Mouse (Mus musculus) lung, postnatal 0 days (tissue): ENCODE measurements around the gene Csrnp3. TPM values are rescaled to one million over a fixed set of nuclear protein-coding genes. Genes with fewer than 3 reads are reported as not detected.
"Not testable (repeated sequence)": the region's sequence is repeated elsewhere in the genome, so short reads cannot be mapped to it uniquely, and the experiment has no call there.

Source experiments
- ATAC-seq: fragments of 200-750 bp; cut with Nextera tagmentation; 2 replicates; pipeline ENCODE4 v1.8.0; 2017; ENCODE audit warnings: moderate library complexity
- DNase-seq: peaks from one replicate; pipeline ENCODE4 v3.0.0-alpha.2; 2016; ENCODE audit warnings: low spot score
- H3K27ac ChIP-seq: fragments of 300-500 bp; sonication (generic); 2 replicates; pipeline ENCODE4 v1.5.1; 2014; ENCODE audit warnings: antibody characterized with exemption, mild to moderate bottlenecking, low read length, mixed read lengths
- H3K27me3 ChIP-seq: fragments of 300-500 bp; sonication (generic); replicated peaks from 2 replicates; pipeline ENCODE4 v1.6.1; 2014; ENCODE audit warnings: low read length, mixed read lengths; ENCODE audit not compliant: insufficient read depth
- H3K36me3 ChIP-seq: fragments of 300-500 bp; sonication (generic); 2 replicates; pipeline ENCODE4 v1.6.1; 2014; ENCODE audit warnings: low read length, mixed read lengths; ENCODE audit not compliant: insufficient read depth
- H3K4me1 ChIP-seq: fragments of 300-500 bp; sonication (generic); 2 replicates; pipeline ENCODE4 v1.6.1; 2014; ENCODE audit warnings: antibody characterized with exemption, low read depth, low read length, mixed read lengths; ENCODE audit not compliant: insufficient read depth
- H3K4me2 ChIP-seq: fragments of 300-500 bp; sonication (generic); replicated peaks from 2 replicates; pipeline ENCODE4 v1.6.1; 2014; ENCODE audit warnings: low read depth, mild to moderate bottlenecking, low read length, moderate library complexity, mixed read lengths
- H3K4me3 ChIP-seq: fragments of 300-500 bp; sonication (generic); 2 replicates; pipeline ENCODE4 v1.5.1; 2014; ENCODE audit warnings: low read depth, low read length
- H3K9ac ChIP-seq: fragments of 300-500 bp; sonication (generic); replicated peaks from 2 replicates; pipeline ENCODE4 v1.6.1; 2014; ENCODE audit warnings: low read depth, mild to moderate bottlenecking
- H3K9me3 ChIP-seq: fragments of 300-500 bp; sonication (generic); 2 replicates; pipeline ENCODE4 v1.6.1; 2016; ENCODE audit warnings: low read length, mixed read lengths
- CTCF ChIP-seq: IDR thresholded peaks from 2 replicates; pipeline ENCODE4 v1.5.1; 2016; ENCODE audit warnings: antibody characterized with exemption, mild to moderate bottlenecking
- EP300 ChIP-seq: IDR thresholded peaks from 2 replicates; pipeline ENCODE4 v1.6.1; 2016; ENCODE audit warnings: antibody characterized with exemption, mild to moderate bottlenecking, control low read depth
- WGBS: fragments of 180-500 bp; shearing (Covaris S2); extraction: QIAGEN DNeasy Blood & Tissue Kit; methylation state at CpG from one replicate; pipeline ENCODE4 v1.1.7; 2014; 5-methylcytosine and 5-hydroxymethylcytosine counted together
- polyA plus RNA-seq: library from polyadenylated mRNA; unstranded; fragments of >200 nt; fragmentation: Nextera tagmentation; extraction: Ambion mirVana; gene quantifications from 2 replicates; pipeline ENCODE4 v1.2.1, GENCODE M21; 2015

The Csrnp3 gene
- polyA plus RNA-seq, 1 experiment from 2014 or later: 0.06 TPM

- Histone ChIP-seq H3K36me3 (no peaks in the 10 kb centered on the region), H3K27ac (no peak overlapping the region), H3K4me1 (no peaks in the 10 kb centered on the region), H3K4me2 (peak overlapping the region; percentile 38), H3K9ac (no peak overlapping the region), H3K27me3 (no peaks in the 10 kb centered on the region), H3K4me3 (peak overlapping the region; percentile 8), H3K9me3 (no peaks in the 10 kb centered on the region)
- WGBS: 3% methylated on average over 22 of the region's 22 CpGs
- DNase-seq (no peak), ATAC-seq (no peak)
- TF ChIP-seq CTCF (no peak), EP300 (no peak)
Measured at GRCm38 (mm10) chr2:65846000-65846755, 611 bp downstream of the Csrnp3 start.

- WGBS: 45% methylated on average over 7 of the region's 7 CpGs
Measured at GRCm38 (mm10) chr2:65847463-65848110, 2.0 kb downstream of the Csrnp3 start.

GRCm38 (mm10) chr2:65848706-65849105, 3.1 kb downstream of the Csrnp3 start:
- TF ChIP-seq EP300: no peak
- no peak for TF ChIP-seq CTCF
- Histone ChIP-seq H3K9ac (no peak overlapping the region), H3K27me3 (no peaks in the 10 kb centered on the region), H3K27ac (no peak overlapping the region), H3K4me3 (no peak overlapping the region), H3K4me2 (no peak overlapping the region), H3K4me1 (no peaks in the 10 kb centered on the region), H3K9me3 (no peaks in the 10 kb centered on the region), H3K36me3 (no peaks in the 10 kb centered on the region)
- DNase-seq (no peak), ATAC-seq (no peak)
- WGBS: 62% methylated on average over 8 of the region's 8 CpGs

More at GRCm38 (mm10) chr2:65847463-65848110, 2.0 kb downstream of the Csrnp3 start:
- Histone ChIP-seq H3K9ac (no peak overlapping the region), H3K27me3 (no peaks in the 10 kb centered on the region), H3K4me1 (no peaks in the 10 kb centered on the region), H3K4me2 (no peak overlapping the region), H3K9me3 (no peaks in the 10 kb centered on the region), H3K27ac (no peak overlapping the region), H3K36me3 (no peaks in the 10 kb centered on the region), H3K4me3 (no peak overlapping the region)
- TF ChIP-seq CTCF (no peak), EP300 (no peak)
- ATAC-seq: no peak
- DNase-seq: no peak

- not testable (repeated sequence) for H3K27me3 ChIP-seq, DNase-seq, H3K4me2 ChIP-seq, H3K9ac ChIP-seq, ATAC-seq, H3K9me3 ChIP-seq, H3K4me1 ChIP-seq, H3K36me3 ChIP-seq, H3K27ac ChIP-seq, H3K4me3 ChIP-seq
- WGBS: 76% methylated on average over 3 of the region's 3 CpGs
Measured at GRCm38 (mm10) chr2:65850282-65850681, 4.7 kb downstream of the Csrnp3 start.

GRCm38 (mm10) chr2:65856791-65857190, 11.2 kb downstream of the Csrnp3 start:
- H3K9me3 ChIP-seq: no peaks in the 10 kb centered on the region
- no peak for ATAC-seq
- TF ChIP-seq CTCF: no peak
- TF ChIP-seq EP300: no peak

GRCm38 (mm10) chr2:65859767-65860727, 14.5 kb downstream of the Csrnp3 start:
- Histone ChIP-seq H3K4me3 (no peak overlapping the region), H3K36me3 (no peaks in the 10 kb centered on the region), H3K27me3 (no peaks in the 10 kb centered on the region), H3K27ac (no peak overlapping the region), H3K4me1 (no peaks in the 10 kb centered on the region), H3K9ac (no peak overlapping the region), H3K9me3 (no peaks in the 10 kb centered on the region), H3K4me2 (no peak overlapping the region)
- WGBS: 76% methylated on average over 18 of the region's 18 CpGs
- DNase-seq: no peak
- ATAC-seq: no peak
- TF ChIP-seq EP300 (no peak), CTCF (no peak)

More at GRCm38 (mm10) chr2:65856791-65857190, 11.2 kb downstream of the Csrnp3 start:
- Histone ChIP-seq H3K27ac (no peak overlapping the region), H3K36me3 (no peaks in the 10 kb centered on the region), H3K4me3 (no peak overlapping the region), H3K4me2 (no peak overlapping the region), H3K27me3 (no peaks in the 10 kb centered on the region), H3K4me1 (no peaks in the 10 kb centered on the region), H3K9ac (no peak overlapping the region)
- no peak for DNase-seq
- 89% methylated on average over 5 of the region's 5 CpGs for WGBS
